In genomic region chr17:52168076-52168838, GRCm38 (mm10) we compare ENCODE assay signal across 14 mouse cellular contexts.
DNase-seq lines count a peak whose midpoint lies in the region; ATAC-seq lines count a peak whose summit lies in the region.
"Had no signal": no experiment of that assay in that cellular context is flagged by ENCODE, and none has a peak within 500 bp of the region (broad histone marks: within the 10 kb centered on the region; RNA-seq: fewer than 3 reads in every experiment).

No protein-coding gene starts in this region.

- H3K9me3 ChIP-seq in hindbrain, embryonic 10.5 days = no peaks in the 10 kb centered on the region
- H3K9me3 ChIP-seq: embryonic facial prominence, embryonic 12.5 days; forebrain, embryonic 12.5 days; hindbrain, embryonic 13.5 days had no signal

- no peak overlapping the region for H3K27ac ChIP-seq in hindbrain, embryonic 10.5 days
- H3K27ac ChIP-seq: embryonic facial prominence, embryonic 12.5 days; forebrain, embryonic 12.5 days; hindbrain, embryonic 13.5 days; macrophage had no signal

- H3K4me1 ChIP-seq in hindbrain, embryonic 10.5 days (replicated peaks) = no peaks in the 10 kb centered on the region
- H3K4me1 ChIP-seq: embryonic facial prominence, embryonic 12.5 days; forebrain, embryonic 12.5 days; hindbrain, embryonic 13.5 days had no signal

- H3K4me3 ChIP-seq in hindbrain, embryonic 10.5 days = no peak overlapping the region
- H3K4me3 ChIP-seq: embryonic facial prominence, embryonic 12.5 days; forebrain, embryonic 12.5 days; hindbrain, embryonic 13.5 days had no signal

- no peak for DNase-seq in frontal cortex, postnatal 14 days (ENCODE audit: low spot score in 2 of 2)
- peak; percentile 61 for DNase-seq in CD4-positive helper T cell, adult 2 months (ENCODE audit: low read depth, low spot score)
- DNase-seq in induced T-regulatory cell, adult 2 months (ENCODE audit: low read depth) = peak; percentile 64
- peak; percentile 29 to 47 for DNase-seq in thymus, adult 18-20 months
- DNase-seq in layer of hippocampus, adult 9-10 months (ENCODE audit: low spot score) = no peak
- DNase-seq in hindbrain, embryonic 10.5 days (ENCODE audit: low spot score) = no peak
- no peak for DNase-seq in urinary bladder, adult 2 months (ENCODE audit: low spot score)
- DNase-seq: cerebellum, adult 9-10 months; kidney, adult 8-10 months had no signal

- H3K27me3 ChIP-seq in hindbrain, embryonic 10.5 days (ENCODE audit: insufficient read depth, poor library complexity, severe bottlenecking) = no peaks in the 10 kb centered on the region
- H3K27me3 ChIP-seq: embryonic facial prominence, embryonic 12.5 days; forebrain, embryonic 12.5 days; hindbrain, embryonic 13.5 days had no signal

- no peaks in the 10 kb centered on the region for H3K36me3 ChIP-seq in hindbrain, embryonic 10.5 days
- H3K36me3 ChIP-seq: embryonic facial prominence, embryonic 12.5 days; forebrain, embryonic 12.5 days; hindbrain, embryonic 13.5 days had no signal

- 89% methylated on average over 10 of the region's 10 CpGs for WGBS in hindbrain, embryonic 10.5 days

- ATAC-seq in frontal cortex, adult (ENCODE audit: low TSS enrichment) = peak; percentile 77

Comparison
In these comparisons a context has a peak if more than half of its experiments do, and no peak if none do; other contexts are left out.
1. DNase-seq: peak in CD4-positive helper T cell, adult 2 months (single experiment), induced T-regulatory cell, adult 2 months (single experiment) and thymus, adult 18-20 months (2 of 2); none in frontal cortex, postnatal 14 days (0 of 2), layer of hippocampus, adult 9-10 months (single experiment), hindbrain, embryonic 10.5 days (single experiment) and urinary bladder, adult 2 months (single experiment).